Mouse (Mus musculus): ENCODE results near the gene Rbm34.
"Not testable (repeated sequence)": the region's sequence is repeated elsewhere in the genome, so short reads cannot be mapped to it uniquely, and the experiment has no call there.

DNA sequence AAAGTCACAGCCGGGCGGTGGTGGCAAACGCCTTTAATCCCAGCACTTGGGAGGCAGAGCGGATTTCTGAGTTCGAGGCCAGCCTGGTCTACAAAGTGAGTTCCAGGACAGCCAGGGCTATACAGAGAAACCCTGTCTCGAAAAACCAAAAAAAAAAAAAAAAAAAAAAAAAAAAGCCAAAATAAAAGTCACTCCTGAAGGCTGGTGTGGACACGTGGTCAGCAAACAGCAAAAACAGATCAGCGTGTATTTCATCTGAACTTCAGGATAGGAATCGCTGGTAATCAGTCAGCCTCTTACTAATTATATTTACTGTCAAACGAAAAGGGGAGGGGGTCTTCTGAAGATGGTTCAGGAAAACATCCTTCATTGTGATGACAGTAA, 56.8 kb downstream of the Rbm34 start:
- TF ChIP-seq EP300, CTCF (IDR thresholded peaks at IDR 0.05; ENCODE audit: low read depth): not testable (repeated sequence)

Data from liver, postnatal 0 days (tissue).